Mouse (Mus musculus) embryo, embryonic 10 days (tissue): ENCODE data around the gene Lyst.
"Not testable (repeated sequence)": the region's sequence is repeated elsewhere in the genome, so short reads cannot be mapped to it uniquely, and the experiment has no call there.

ENCODE experiments used
- DNase-seq: peaks from one replicate; pipeline ENCODE4 v3.0.0-alpha.2; 2015; ENCODE audit warnings: low spot score

Gene Lyst

DNA sequence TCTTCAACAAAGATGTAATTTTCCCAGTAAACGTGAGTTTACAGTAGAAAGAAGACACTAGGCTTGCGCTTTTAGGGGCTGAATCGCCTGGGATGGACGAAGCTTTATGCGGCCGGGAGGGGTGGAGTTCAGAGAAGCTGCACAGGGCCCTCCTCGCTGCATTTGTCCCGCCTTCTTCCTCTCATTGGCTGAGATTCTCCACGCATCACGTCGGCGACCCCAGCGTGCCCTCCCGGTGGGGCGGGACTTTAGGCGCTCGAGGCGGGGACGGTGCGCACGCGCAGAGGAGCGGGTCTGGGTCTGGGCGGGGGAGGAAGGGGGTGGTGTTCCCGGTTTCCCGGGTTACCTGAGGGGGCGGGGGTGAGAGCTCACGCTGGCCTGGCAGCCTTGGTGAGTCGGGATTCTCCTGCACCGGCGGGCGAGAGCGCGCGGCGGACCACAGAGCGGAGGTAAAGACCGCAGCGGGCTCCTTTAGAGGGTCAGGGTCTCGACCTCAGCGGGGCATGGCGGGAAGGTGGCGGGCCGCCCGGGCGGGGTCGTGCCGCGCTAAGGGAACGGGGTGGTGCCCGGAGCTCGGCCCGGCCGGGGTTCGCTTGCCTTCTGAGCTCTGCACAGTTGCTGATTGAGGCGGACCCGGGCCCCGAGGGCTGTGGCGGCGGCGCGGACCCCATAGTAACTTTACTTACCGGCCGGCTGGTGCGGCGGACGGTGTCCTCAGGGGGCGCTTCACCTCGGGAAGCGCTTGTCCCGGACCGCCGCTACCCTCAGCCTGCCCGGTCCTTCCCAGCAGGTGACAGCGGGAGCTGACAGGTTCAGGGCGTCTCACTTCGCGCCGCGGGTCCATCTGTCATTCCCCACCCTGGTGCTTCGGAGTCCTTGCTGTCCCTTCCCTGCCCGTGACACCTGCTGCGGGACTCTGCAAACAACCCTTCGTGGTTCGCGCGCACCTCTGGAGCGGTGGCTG is at the start of gene Lyst:
Gene Lyst (plus strand): TSS at position 350 of the 964 bp plus-strand sequence.
- peak; percentile 99 for DNase-seq

DNA sequence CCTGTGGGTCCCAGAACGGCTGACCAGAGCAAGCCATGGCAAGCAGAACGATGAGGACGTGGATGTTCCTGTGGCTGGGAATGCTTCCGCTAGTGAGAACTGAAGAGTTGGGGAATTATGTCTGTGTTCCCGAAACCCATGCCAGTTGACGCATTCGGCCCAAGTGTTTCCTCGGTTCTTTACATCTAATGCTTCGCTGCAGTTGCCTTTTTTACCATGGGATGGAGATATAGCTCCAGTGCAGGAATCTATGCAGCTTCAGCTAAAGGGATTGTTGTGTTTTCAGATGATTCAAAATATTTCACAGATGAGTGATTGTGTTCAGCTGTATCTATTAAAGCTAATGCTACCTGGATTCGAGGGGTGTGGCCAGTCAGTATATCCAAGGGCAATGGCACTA is 47.1 kb upstream of the Lyst start:
- DNase-seq: not testable (repeated sequence)

DNA sequence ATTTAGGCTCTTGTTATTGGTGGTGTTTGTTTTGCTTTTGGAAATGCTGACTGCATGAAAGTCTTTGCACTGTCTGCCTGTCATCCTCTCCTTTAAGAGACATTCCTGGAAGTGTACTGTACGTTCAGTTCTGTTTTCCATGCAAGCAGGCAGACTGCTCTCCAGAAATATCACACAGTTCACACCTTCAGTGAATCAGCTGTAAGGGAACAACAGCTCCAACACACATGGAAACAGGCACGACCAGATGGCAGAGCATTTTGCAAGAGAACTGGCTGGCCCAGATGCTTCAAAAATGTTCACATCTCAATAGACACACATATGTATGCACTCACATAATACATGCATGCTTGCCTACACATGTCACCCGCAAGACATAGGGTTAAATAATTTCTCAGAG is 43.4 kb upstream of the Lyst start:
- no peak for DNase-seq

DNA sequence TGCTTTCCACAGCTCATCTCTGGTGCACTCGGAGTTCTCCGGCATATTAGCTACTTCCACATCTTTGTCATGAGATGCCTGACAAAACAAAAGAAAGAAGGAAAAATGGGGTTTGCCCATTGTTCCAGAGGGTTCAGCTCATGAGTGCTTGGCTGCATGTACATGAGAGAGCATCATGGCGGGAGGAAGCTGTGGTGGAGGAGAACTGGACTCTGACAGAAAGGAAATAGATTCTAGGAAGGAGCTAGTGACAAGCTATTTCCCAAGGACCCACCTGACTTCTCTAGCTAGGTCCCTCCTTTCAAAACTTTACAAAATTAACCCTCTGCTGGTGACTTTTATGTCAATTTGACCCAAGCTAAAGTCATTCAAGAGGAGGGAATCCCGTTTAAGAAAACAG is 42.3 kb upstream of the Lyst start:
- no peak for DNase-seq

DNA sequence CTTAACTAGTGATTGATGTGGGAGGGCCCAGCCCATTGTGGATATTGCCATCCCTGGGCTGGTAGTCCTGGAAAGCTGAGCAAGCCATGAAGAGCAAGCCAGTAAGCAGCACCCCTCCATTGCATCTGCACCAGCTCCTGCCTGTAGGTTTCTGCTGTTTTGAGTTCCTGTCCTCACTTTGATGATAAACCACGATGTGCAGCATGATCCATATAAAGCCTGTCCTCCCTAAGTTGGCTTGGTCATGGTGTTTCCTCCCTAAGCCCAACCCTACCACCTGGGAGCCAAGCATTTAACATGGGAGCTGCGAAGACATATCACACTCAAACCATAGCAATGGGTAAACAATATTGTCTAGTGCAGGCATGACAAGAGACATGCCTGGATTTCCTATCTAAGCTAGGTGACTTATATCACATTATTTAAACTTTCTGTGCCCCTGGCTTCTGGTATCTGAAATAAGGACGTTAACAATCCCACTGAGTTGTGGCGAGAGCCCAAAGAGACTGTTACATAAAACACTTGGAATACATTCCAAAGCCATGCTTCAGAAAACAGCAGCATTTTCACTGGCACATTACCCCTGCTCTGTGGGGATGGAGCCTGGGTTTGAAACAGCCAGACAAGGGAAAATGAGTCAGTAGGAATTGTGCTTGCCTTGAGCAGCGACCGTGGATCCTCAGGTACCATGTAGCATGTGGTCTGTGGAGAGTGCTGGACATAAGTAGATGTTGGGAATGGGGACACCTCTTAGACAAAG is 41.6 kb upstream of the Lyst start:
- no peak for DNase-seq

DNA sequence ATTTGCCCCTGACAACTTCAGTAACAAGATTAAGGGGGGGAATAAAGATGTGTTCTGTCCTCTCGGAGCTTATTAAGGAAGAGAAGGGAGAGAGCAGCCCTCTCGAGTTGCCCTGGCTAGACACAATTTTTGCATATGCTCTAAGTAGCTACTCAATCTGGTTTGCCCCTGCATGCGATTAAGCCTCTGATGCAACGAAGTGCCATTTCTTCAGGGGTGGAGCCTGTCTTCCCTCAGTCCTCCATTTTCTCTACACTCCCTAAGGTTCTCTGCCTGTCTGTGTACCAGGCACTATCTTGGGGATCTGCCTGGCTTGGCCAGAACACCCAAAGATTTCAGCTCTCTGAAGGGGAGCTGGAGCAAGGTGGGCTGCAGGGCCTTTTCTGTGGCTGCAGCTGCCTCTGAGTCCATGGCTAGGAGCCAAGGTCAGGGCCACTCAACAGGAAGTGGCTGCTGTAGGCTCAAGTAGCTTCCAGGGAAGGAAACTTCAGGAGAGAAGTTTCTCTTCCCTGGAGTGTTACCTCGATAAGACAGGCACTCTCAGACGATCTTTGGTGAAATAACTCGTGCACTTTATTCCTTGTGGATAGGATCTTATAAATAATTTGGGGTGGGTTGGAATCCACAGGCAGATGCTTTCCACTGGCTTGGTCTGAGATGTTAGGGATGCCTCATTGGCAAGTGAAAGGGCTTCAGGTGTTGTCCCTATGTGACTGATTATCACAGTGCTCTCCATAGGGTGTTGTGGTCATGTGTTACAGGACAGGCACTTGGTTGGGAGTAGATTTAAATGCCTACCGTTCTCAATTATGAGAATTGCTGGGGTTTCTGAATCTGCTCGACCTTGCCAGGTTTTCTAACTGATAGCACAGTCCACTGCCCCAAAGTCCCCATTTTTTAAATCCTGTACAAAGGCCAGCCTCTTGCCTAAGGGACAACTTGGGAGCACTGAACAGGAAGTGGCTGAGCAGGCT is 40.2 kb upstream of the Lyst start:
- no peak for DNase-seq

DNA sequence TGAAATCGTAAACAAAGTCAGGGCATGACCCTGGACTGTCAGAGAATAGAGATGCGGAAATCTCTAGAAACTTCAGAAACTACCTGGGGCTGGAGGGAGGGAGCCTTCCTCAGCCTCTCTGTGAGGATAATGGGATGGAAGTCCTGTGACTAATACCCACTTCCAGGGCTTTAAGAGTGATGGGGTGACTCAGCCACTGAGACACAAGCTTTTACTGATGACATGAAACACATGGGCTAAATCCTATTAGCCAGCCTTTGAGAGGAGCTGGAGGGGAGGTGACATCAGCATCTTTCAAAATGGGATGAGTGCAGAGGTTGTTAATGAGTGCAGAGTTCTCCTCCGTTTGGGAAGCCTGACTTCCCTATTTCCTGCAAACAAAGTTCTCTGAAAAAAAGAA is 38.2 kb upstream of the Lyst start:
- DNase-seq: no peak

DNA sequence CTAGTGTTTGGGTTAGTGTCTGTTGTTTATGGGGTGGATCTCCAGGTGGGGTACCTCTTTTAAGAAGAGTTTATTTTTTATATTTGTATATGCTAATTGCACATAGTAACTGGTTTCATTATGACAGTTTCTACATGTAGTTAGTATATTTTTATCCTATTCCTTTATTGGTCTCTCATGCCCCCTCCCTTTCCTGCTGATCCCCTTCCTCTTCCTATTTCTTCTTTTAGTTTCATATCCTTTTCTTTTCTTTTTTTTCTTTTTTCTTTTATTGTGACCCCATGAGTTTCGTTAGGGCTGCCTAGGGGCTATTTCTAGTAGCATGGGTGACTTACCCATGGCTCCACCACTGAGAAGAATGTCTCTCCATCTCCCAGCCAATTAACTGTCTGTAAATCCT is 36.5 kb upstream of the Lyst start:
- no peak for DNase-seq

DNA sequence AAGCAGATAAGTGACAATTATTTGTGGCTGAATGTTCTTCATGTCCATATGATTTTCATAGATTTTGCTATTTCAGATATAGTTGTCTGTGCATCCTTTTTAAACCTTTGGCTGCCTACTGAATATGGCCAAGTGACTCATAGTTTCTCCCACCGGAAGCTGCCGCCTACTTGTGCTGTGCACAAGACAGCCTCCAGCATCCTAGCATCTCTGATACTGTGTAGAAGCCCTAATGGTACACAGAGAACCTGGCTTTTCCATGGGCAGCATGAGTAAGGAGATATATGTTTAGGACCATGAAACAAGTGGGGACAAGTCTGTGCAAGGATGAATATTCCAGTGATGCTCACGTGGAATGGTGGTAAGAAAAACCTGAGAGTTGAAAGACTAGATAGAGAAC is 35.0 kb upstream of the Lyst start:
- DNase-seq: no peak

DNA sequence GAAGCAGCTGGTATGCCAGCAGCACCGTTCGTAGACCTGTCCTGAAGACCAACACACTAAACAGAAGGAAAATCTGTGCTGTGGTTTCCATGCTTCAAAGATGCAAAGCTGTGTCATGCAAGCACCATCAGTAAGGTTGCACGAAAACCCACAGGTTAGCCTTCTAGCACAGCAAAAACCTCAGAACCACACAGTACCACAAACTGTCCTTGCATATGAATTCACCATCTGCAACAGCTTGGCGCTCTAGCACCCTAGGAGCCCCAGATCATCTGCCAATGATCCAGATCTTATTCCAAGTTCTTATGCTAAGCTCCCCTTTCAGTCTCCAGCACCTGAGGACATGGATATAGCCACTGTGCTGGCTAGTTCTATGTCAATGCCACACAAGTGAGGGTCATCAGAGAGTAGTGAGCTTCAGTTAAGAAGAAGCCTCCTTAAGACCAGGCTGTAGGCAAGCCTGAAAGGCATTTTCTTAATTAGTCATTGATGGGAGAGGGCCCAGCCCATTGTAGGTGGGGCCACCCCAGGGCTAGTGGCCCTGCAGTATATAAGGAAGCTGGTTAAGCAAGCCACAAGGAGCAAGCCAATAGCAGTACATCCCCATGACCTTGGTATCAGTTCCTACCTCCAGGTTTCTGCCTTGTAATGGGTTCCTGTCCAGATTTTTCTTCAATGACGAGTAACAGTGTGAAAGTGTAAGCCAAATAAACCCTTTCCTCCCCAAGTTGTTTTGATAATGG is 33.0 kb upstream of the Lyst start:
- DNase-seq: no peak

DNA sequence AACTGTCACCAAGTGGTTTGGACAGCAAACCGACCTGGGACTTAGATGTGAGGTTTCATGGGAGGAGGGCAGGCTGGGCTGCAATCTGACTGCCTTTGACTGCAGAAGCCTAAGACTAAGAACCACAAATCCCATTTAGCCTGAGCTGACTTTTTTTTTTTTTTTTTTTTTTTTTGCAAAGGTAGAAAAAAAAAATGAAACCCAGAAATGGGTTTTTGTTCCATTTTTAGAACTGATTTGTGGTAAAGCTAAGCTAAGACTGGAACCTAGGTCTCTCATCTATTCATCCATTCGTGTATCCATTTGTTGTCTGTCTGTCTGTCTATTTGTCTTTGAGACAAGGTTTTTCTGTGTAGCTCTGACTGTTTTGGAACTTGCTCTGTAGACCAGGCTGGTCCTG is 31.9 kb upstream of the Lyst start:
- no peak for DNase-seq

DNA sequence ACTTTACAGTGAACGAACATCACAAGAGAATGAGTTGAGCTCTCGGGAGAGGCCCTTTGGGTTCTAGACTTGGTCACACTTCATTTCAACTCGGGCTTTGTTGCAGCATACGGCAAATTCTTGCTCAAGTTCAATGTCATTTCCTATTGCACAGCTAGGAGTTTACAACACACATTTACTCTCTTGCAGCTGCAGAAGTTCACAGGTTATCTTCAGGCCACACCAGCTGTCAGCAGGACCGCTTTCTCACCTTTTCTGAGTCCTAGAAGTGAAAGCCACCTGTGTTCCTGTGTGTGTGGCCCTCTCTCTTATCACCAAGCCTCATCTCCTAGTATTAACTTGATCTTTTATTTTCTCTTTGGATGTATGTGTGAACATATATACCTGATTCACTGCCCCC is 31.3 kb upstream of the Lyst start:
- no peak for DNase-seq

DNA sequence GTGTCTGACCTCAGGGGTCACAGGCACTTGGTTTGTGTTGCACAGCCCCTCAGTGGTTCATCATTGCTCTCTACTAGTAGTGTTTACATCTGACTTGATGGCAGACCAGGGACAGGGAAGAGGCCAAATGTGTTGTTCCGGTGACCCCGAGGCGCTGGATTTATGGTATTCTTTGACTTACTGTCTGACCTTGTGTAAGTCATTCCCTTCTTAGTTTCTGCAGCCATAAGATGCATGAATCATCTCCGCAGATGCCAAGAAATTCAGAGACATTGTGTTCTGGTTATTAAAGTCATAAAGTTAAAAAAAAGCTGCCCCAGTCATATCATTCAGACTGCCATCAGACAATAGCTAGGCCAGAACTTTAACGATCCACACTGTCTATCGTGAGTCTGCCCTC is 27.6 kb upstream of the Lyst start:
- DNase-seq: peak; percentile 14

DNA sequence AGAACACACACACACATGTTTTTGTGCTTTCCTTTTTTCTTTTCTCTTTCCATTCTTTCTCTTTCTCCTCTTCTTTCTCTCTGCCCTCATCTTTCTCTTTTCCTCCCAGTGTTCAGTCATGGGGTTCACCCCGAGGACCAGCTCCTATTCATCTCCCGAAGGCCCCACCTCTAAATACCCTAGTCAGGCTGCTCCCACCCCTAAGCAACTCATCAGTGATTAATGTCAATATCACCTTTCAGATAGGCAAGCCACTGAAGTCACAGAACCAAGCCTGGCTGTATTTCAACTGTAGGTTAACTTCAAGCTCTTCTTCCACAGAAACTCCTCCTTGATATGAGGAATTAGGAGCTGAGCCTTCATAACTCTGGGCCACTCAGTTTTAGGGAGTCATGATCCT is 26.1 kb upstream of the Lyst start:
- DNase-seq: no peak

DNA sequence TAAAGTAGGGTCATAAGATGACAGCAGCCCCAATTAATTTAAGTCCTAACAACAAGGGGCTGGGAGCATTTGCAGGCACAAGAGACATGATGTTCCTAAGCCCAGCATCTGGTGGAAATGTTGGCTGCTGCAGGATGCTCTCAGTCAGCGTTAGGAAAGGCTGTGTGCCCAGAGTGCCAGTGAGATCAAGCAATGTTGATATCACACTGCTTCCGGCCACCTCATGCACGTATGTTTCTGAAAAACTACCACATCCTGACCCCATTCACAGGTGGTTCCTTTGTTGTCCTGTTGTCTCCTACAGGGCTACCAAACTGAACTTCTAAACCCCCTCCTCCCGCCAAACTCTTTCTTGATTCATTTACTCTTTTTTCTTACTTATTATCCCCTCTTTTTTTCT is 25.7 kb upstream of the Lyst start:
- no peak for DNase-seq

DNA sequence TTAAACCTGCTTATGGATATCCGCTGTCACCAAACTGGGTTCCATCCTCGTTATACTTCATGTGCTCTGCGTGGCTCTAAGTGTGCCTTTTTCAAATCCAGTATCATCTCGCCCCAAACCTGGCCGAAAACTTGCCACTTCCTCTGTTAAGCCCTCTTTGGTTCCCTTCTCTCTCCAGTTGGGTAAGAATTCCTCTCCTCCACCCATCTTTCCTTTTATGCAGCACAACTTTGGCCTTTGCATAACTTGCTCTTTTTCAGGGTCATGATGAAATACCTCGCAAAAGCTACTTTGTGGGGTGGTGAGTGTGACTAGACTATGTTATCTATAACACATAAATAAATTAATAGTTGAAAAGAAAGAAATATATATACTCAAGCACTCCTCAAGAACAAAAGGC is 22.6 kb upstream of the Lyst start:
- DNase-seq: no peak

DNA sequence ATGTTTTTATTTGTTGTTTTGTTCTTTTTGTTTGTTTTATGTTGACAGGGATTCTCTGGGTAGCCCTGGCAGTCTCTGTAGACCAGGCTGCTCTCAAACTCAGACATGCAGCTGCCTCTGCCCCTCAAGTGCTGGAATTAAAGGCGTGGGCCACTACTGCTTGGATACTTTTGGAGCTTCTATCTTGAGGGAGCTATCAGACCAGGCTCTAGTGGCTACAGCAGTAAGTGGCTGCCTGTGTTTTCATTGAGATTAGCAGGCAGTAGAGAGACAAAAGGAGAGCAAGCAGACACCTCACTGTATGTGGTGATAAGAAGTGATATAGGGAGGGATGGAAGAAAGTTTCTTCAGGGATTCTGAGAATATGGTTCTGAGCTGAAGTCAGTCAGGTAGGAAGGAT is 21.4 kb upstream of the Lyst start:
- DNase-seq: no peak

DNA sequence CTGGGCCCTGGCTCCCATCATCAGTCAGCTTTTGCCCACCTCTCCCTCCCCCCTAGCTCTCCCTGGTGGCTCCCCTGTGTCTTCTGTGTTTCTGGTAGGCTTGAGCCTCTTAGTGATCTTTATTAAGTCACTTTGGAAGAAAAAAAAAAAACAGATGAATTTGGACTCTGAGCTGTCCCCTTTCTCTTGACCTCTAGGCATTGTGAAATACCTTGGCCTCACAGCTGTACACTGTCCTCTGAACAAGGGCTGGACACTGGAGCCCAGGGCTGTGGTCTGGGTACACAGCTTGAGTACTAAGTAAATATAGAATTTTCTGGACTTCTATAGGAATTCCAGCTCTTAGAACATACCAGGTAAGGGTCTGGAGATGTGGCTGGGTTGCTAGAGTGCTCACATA is 20.6 kb upstream of the Lyst start:
- no peak for DNase-seq

DNA sequence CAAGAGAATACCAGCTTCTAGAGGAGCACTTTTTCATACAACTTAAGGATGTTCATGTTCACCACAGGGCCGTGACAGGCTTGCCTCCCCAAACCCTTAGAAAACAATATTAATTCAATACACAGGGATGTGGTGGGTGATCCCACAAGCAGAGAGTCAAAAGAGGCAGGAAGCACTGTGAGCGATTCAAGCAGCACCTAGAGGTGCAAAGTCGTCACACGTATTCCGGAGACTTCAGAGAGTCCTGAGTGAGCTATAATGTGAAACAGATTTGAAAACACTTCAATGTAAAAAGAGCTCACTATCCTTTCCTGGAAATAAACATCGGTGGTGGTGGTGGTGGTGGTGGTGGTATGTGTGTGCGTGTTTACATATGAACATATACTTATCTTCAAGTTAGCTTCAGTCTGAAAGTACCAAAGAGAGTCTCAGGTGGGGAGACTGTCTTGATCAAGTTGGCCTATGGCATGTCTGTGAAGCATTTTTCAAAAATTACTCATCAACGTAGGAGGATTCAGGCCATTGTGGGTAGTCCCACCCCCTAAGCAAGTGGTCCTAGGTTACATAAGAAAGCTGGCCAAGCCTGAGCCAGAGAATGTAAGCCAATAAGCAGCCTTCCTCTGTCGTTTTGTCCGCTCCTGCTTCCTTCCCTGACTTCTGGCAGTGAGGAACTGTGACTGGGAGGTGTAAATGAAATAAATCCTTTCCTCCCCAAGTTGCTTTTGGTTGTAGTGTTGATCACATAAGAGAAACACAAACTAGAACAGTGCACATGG is 17.9 kb upstream of the Lyst start:
- DNase-seq: no peak

DNA sequence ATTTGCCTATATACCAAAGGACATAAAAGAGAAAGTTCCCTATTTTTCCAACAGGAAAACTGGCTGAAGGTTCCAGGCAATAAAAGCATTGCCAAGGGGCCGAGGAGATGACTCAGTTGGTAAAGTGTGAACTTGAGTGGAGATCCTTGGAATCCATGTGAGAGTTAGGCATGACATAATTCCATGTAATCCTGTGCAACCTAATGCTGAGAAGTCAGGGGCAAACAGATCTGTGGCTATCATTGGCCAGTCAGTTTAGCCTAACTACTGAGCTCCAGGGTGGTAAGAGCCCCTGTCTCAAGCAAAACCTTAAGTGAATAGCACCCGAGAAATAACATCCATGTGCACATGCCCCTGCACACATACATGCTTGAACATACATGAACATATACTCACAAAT is 17.3 kb upstream of the Lyst start:
- no peak for DNase-seq
